Mouse (Mus musculus) T-helper 1 cell (primary cell): ENCODE measurements around the gene Gnb3.
"Not testable (repeated sequence)": the region's sequence is repeated elsewhere in the genome, so short reads cannot be mapped to it uniquely, and the experiment has no call there.

Source experiments
- in situ Hi-C: fragments of 300-600 bp; cut with MboI, MseI; formaldehyde crosslinking; loops from one replicate; pipeline ENCODE4 v1.15.1; 2025; ENCODE audit warnings: high pct_unique_total_duplicates

Gene Gnb3

GRCm38 (mm10) chr6:124817563-124817962 lies 22.5 kb downstream of the Gnb3 start:
- in situ Hi-C loops, result no loop called here

- in situ Hi-C loops, result no loop called here
Observed at GRCm38 (mm10) chr6:124817125-124817524, 22.9 kb downstream of the Gnb3 start.

DNA sequence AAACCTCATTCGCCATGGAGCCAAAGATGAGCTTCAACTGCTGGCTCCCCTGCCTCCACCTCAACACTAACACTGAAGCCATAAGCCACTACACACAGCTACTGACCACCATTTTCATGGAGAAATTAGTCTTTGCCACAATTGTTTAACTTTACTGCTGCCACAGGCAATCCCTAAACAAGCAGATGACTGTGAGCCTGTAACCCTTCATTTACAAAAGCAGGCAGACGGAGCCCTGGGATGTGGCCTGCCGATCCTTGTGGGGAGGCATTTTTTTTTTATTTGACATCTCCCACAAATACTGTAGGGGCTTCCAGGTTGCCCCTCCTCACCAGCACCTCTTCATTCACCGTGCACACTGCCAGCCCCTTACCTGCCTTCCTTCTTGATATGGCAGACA lies 23.5 kb downstream of the Gnb3 start:
- in situ Hi-C loops, result no loop called here

GRCm38 (mm10) chr6:124814858-124815774 lies 25.0 kb downstream of the Gnb3 start:
- in situ Hi-C loops, result no loop called here

DNA sequence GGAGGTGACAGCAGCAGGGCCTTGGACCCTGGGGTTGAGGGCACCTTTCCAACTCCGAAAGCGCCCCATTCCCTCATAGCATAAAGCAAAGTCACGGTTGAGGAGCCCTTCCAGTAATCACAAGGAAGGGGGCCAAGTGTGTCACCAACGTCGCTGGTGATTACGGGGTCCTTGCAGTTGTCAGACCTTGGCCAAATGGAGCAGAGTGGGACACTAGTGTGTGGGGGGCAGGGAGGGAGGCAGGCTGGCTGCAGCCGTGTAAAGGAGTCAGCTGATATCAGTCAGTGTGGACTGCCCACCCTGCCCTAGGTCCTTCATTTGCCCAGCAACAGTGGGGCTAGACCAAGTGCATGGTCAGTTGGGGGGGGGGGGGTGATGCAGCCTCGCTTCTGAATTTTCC lies 25.6 kb downstream of the Gnb3 start:
- in situ Hi-C loops, result no loop called here

GRCm38 (mm10) chr6:124813933-124814332 lies 26.1 kb downstream of the Gnb3 start, which contains the start of gene Tpi1:
Gene Tpi1 (minus strand): TSS chr6:124814296.
- in situ Hi-C loops, result no loop called here

GRCm38 (mm10) chr6:124813496-124813895 lies 26.6 kb downstream of the Gnb3 start:
- in situ Hi-C loops, result no loop called here

GRCm38 (mm10) chr6:124812848-124813247 lies 27.2 kb downstream of the Gnb3 start:
- in situ Hi-C loops, result no loop called here

- in situ Hi-C loops, result no loop called here
Observed at GRCm38 (mm10) chr6:124811701-124812560, 28.1 kb downstream of the Gnb3 start.

DNA sequence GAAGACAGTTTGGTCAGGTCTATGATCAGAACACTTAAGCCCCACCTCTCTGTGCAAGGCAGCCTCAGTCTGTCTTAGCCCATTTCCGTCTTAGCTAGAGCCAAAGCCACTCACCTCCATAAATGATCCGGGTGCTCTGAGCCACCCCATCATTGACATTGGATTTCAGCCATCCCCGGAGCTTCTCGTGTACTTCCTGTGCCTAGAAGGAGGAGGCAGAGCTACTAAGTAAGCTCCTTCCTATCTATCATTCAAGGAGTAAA lies 28.7 kb downstream of the Gnb3 start:
- in situ Hi-C loops, result no loop called here

DNA sequence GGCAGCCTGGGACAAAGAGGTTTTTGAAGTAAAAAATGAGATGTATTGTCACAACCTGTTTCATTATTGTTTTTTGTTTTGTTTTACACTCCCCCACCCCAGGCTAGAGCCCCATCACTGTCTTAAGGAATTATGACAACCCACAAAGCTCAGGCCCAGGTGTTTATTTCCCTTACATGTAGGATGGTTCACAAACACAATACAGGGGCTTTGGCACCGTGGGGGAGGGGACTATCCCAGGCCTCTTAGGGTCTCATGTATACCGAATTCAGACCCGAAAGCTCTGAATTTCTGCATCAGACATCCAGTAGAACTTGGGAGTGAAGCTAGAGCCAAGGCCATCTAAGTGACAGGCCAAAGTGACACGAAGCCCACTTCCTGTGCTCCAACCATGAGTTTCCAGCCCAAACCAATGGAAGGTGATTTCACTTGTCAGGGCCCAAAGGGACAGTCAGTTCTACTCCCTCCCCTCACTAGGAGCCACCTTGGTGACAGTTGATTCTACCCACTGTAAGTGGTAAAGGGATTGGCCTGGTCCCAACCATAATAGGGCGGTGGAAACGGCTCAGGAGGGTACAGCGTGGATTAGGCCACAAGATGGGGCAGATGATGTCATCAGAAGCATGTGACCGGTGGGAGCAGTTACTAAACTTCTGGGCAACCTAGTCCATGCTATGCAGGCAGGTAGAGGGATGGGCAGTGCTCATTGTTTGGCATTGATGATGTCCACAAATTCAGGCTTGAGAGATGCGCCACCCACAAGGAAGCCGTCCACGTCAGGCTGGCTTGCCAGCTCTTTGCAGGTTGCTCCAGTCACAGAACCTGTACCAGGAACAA lies 29.3 kb downstream of the Gnb3 start:
- in situ Hi-C loops, result not testable (repeated sequence)

- in situ Hi-C loops, result no loop called here
Observed at GRCm38 (mm10) chr6:124809775-124810538, 30.1 kb downstream of the Gnb3 start.

DNA sequence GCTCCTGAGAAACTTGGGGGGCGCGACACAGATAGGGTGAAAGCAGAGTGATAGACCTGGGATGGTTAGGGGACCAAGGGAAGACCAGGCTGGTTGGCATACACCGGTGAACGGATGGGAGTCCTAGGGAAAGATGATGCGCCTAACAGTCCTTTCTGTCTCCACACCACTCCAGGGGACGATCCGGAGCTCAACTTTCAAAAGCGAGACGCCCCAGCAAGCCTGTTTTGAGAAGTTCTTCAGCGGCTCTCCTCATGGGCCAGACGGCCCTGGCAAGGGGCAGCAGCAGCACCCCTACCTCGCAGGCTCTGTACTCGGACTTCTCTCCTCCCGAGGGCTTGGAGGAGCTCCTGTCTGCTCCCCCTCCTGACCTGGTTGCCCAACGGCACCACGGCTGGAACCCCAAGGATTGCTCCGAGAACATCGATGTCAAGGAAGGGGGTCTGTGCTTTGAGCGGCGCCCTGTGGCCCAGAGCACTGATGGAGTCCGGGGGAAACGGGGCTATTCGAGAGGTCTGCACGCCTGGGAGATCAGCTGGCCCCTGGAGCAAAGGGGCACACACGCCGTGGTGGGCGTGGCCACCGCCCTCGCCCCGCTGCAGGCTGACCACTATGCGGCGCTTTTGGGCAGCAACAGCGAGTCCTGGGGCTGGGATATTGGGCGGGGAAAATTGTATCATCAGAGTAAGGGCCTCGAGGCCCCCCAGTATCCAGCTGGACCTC lies 30.9 kb downstream of the Gnb3 start:
- in situ Hi-C loops, result no loop called here

GRCm38 (mm10) chr6:124808358-124809012 lies 31.6 kb downstream of the Gnb3 start, which contains the start of gene Spsb2:
Gene Spsb2 (plus strand): TSS chr6:124808661.
- in situ Hi-C loops, result no loop called here

DNA sequence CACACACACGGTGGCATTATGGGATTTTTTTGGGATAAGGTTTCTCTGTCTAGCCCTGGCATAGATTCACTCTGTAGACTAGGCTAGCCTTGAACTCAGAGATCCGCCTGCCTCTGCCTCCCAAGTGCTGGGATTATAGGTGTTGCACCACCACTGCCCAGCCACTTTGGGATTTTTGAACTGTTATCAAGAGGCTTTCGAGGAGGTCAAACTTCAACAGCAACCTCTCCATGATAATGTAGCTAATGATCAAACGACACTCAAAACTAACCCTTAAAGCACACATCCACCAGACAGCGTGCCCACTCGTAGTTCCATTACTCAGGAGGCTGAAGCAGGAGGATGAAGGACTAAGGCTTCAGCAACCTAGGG lies 32.1 kb downstream of the Gnb3 start:
- in situ Hi-C loops, result no loop called here

- in situ Hi-C loops, result no loop called here
Observed at GRCm38 (mm10) chr6:124807366-124807765, 32.7 kb downstream of the Gnb3 start.

DNA sequence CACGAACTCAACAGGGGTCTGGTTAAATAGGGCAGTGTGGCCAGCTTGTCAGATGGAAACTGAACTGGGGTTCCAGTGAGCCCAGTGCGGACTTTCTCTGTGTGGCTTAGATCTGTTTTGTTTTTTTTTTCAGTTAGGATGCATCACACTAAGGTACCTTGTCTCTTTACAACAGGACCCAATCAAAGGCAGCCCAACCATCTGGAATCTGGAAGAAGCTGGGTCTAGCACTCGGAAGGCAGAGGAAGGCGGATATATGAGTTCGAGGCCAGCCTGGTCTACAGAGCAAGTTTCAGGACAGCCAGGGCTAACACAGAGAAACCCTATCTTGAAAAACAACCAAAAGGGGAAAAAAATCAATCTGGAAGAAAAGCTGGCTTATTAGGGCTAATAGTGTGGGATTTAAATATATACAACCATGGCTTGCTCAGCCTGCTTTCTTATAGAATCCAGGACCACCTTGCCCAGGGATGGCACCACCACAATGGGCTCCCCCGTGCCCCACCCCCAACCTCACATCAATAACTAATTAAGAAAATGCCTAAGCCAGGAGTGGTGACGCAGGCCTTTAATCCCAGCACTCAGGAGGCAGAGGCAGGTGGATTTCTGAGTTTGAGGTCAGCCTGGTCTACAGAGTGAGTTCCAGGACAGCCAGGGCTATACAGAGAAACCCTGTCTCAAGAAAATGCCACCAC lies 33.5 kb downstream of the Gnb3 start:
- in situ Hi-C loops, result no loop called here

DNA sequence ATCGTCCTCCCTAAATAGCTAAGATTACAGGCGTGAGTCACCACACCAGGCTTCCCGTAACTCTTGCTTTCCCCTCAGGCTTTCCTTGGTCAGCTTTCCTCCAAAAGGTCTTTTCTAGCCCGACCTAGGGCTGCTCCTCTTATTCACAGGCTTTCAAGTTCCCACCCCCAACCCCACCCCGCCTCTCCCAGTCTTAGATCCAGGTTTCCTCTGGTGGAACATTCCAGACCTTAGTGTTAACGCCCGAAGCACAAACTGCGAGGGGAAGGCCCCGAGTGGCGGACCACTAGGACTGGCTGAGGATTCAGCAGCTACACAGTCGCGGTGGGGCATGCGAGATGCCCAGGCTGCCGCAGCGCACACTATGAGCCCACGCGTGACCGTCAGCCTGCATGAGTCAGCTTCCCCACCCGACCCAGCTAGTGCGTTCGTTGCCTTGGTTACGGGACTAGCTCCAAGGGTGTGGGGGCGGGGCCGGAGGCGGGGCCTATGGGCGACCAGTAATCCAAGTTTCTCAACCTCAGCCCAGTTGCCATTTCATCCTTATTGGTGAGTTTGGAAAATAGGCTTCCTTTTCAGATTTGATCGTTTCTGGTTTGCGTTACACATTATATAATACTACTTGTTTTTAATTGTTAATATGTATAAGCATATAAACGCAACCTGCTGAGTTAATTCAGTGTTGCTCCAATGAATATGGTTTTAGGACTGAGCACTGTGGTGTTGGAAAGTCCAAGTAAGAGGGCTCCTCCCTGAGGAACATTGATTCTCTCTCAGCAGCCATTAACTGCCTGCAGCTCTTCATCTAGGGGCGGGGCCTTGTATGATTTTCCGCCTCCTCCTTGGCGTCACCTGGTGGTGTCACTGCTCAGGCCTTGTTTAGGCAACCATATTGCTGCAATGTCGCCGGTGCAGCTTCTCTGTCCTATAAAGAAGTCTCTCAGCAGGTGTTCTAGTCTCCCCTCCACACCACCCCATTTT lies 34.4 kb downstream of the Gnb3 start:
- in situ Hi-C loops, result no loop called here
